Mouse (Mus musculus) erythroblast, adult 5-6 weeks (primary cell): ENCODE results near the gene Mmgt2. TPM values are rescaled to one million over a fixed set of nuclear protein-coding genes. Genes with fewer than 3 reads are reported as not detected.
A peak's percentile ranks its signal among the peaks of the same experiment; 100 is the strongest.
"Not testable (repeated sequence)": the region's sequence is repeated elsewhere in the genome, so short reads cannot be mapped to it uniquely, and the experiment has no call there.

ENCODE experiments used
- ATAC-seq: replicated peaks from 2 replicates; pipeline ENCODE4 v1.8.0; 2016; ENCODE audit warnings: moderate number of reproducible peaks, mild to moderate bottlenecking, moderate TSS enrichment, inconsistent platforms; ENCODE audit not compliant: poor library complexity, low FRiP score, severe bottlenecking
- total RNA-seq, 2 experiments: library from RNA; stranded (forward) in 1 of 2; stranded (reverse) in 1 of 2; fragments of 150-400 nt in 1 of 2; fragments of 200-764, 138-1000 nt in 1 of 2; gene quantifications; 2 replicates each; pipeline versions ENCODE4 v1.2.3 to v1.2.4; 2015 to 2017; ENCODE audit warnings: low replicate concordance in 2 of 2

Gene Mmgt2
- total RNA-seq, 2 experiments from 2014 or later: 1.3 TPM; not detected in 1

DNA sequence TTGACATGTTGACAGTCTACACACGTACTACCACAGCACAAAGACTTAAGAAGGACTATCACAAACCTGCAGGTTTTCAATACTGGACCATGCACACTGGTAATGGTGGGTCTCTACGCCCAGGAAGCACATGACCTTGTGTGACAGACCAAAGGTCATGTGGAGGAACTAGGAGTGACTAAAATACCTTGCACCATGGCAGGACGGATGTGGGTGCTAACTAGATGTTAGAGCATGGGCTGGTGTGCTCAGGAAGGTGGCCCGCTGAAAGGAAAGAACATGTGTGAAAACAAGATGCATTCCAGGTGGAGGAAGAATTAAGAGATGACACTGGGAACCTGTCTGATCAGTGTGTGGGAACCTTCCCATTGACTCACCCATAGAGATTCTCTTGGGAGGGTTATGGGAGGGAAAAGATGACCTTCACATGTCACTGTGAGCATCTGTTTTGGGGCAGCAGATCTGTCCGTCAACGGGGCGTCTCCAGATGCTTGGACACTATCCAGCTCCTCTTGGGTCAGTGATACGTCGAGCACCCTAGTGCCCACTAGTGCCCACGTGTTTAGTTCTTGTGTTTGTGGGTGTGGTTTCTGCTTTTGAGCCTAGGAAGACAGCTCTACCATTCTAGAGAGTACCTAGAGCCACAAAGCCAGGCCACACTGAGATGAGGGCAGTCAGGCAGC lies 4.6 kb upstream of the Mmgt2 start:
- no peak for ATAC-seq

GRCm38 (mm10) chr11:62644602-62645336 lies 3.7 kb upstream of the Mmgt2 start:
- no peak for ATAC-seq

GRCm38 (mm10) chr11:62645337-62645675 lies 3.2 kb upstream of the Mmgt2 start:
- ATAC-seq: no peak

GRCm38 (mm10) chr11:62645732-62646494 lies 2.6 kb upstream of the Mmgt2 start:
- no peak for ATAC-seq

GRCm38 (mm10) chr11:62646495-62646843 lies 2.0 kb upstream of the Mmgt2 start:
- ATAC-seq: no peak

- no peak for ATAC-seq
These were observed 1.4 kb upstream of the Mmgt2 start for GRCm38 (mm10) chr11:62646958-62647515.

DNA sequence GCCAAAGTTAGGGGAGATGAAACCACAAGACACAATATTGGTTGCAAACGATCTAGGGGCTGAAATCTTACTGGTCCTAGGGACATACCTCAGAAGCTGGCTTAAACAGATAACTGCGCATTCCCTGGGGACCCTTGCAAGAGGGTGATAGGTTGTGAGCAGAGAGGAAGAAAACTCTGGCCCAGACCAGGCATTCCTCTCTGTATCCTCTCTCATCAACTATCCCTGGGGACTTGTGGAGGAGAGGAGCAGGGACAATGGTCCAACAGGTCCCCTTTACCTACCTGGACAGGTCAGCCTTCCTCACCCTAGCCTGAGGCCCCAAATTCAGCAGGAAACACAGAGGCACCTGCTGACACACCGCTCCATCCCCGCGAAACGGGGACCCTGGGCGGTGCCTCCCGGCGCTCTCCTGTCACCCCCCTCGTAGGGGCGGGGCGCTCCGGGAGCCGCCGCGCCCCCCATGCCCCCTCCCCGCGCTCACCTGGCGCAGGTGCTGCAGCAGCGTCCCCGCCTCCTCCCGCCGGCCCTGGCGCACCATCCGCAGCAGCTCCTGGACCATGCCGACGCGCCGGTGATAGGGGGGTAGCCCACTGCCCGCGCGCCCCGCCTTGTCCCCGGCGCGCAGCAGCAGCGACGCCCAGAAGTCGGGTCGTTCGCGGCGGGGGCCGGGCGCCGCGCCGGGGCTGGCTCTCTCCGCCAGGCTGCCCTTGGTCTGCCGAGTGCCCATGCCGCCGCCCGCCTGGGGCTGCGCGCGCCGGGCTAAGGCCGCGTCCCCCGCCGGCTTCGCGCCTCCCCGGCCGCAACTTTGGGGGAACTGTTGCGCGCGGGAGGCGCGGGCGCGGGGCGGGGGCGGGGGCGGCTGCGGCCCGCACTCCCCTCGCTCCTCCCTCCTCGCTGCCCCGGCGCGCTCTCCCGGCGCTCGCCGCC lies 538 bp upstream of the Mmgt2 start, which contains the start of gene Lrrc75a:
Gene Lrrc75a (minus strand): TSS at position 863 of the 930 bp plus-strand sequence.
- ATAC-seq: no peak

GRCm38 (mm10) chr11:62649803-62650202 lies 1.3 kb downstream of the Mmgt2 start:
- not testable (repeated sequence) for ATAC-seq

DNA sequence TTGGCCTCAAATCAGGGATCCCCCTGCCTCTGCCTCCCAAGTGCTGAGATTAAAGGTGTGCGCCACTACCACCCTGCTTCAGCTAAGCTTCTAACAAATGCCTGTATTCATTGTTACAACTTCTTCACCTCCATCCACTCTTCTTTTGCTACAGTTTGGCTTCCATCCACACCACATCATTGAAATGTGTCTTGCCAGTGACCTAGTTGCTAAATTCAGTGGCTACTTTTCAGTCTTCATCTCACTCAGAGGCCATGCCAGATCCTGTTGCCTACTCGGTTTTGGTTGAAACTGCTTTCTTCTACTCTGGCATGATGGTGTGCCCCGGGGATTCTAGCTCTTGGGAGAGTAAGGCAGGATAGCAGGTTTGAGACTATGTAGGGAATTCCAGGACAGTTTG lies 3.1 kb downstream of the Mmgt2 start:
- ATAC-seq: no peak

DNA sequence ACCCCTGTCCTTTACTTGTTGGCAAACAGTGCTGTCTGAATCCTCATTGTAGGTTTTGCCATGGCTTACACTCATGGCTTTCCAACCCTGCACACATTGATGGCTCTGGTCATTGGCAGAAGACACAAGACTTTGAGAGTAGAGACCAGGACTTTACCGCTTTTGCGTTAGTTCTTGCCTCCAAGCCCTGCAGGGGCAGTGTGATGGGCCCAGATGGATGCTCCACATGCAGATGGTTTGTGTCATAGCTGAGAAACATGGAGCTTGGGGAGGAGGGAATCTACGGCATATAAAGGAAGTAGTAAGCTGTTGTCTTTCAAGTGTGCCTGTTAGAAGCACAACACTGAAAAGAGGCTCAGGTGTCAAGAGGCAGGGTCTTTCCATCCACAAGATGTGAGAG lies 3.6 kb downstream of the Mmgt2 start:
- no peak for ATAC-seq

GRCm38 (mm10) chr11:62660885-62661284 lies 12.4 kb downstream of the Mmgt2 start:
- ATAC-seq: no peak

DNA sequence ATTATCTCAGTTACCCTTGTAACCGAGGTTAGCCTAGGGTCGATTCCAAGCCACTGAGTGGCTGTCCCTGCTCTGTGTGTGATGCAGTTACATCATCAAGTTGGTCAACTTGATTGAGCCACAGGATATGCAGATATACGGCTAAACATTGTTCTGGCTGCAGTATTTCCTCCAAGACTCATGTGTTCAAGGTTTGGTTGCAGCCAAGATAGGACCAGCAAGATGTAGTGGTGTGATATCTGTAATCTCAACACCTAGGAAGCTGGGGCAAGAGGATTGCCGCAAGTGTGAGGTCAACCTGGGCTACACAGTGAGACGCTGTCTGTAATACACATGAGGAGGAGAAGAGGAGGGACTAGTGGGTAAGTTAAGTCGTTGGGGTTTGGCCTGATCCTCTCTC lies 15.8 kb downstream of the Mmgt2 start:
- no peak for ATAC-seq

DNA sequence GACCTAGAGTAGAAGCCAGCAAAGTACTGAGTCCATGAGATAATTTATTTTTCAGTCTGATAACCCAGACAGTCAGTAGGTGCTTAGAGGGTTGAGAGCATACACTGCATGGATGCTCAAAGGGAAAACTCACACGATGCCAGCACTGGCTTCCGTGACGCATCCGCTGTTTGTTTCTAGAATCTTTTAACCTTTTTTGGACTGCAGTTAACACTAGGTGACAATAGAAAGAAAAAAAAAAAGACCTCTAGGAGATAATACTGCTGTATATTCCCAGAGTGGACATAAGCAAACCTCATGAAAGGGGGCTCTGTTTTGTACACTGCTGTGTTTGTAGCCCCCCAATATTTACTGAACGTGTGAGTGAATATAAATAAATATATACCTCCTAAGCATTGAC lies 20.5 kb downstream of the Mmgt2 start:
- ATAC-seq: no peak

DNA sequence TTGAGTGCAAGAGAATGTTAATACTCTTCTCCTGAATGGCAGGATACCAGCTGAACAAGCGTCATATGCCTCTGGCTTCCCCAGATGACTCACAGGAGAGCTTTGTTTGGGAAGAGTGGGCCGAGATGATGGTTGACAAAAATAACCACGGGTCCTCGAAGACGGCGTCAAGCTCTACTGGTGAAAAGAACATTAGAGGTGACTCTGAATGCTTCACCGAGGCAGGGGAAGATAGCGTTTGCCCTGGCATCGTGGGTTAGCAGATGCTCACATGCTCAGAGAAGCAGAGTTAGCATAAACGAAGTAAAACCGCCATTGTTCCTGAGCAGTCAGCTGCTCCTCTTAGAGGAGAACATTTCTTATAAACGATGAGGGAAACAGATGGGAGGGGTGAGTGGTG lies 21.0 kb downstream of the Mmgt2 start:
- ATAC-seq: no peak

DNA sequence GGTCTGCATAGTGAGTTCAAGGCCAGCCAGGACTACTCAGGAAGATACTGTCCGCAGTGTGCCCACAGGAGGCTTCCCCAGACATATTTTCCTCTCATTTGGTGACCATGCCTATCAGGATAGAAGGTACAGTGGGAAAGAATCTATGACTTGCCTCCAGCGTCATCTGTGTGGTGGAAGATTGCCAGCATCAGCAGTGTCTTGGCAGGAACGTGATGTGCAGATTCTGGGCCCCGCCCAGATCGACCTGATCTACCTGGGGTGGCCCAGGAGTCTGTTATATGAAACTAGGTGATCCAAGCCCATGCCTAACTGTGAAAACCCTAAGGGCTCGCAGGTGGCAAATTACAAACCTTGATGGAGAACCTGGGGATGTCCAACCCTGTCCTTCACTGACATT lies 21.5 kb downstream of the Mmgt2 start:
- ATAC-seq: no peak

GRCm38 (mm10) chr11:62675480-62676289 lies 27.2 kb downstream of the Mmgt2 start:
- 0 out of 2 replicates have a peak, but pooled peaks have one; percentile 54 for ATAC-seq

DNA sequence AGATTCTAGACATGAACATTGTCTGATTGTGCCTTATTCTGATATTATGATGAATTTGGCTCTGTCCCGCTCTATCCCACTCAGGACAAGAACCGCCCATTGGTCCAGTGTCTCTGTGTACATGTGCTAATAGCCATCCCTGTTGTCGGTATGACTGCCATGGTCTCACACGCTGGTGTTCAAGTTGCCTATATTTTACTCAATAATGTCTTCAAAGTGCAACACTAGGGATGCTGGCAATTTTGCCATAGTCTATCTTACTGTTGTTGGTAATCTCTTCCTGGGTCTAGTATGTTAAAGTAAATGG lies 27.8 kb downstream of the Mmgt2 start:
- ATAC-seq: no peak

DNA sequence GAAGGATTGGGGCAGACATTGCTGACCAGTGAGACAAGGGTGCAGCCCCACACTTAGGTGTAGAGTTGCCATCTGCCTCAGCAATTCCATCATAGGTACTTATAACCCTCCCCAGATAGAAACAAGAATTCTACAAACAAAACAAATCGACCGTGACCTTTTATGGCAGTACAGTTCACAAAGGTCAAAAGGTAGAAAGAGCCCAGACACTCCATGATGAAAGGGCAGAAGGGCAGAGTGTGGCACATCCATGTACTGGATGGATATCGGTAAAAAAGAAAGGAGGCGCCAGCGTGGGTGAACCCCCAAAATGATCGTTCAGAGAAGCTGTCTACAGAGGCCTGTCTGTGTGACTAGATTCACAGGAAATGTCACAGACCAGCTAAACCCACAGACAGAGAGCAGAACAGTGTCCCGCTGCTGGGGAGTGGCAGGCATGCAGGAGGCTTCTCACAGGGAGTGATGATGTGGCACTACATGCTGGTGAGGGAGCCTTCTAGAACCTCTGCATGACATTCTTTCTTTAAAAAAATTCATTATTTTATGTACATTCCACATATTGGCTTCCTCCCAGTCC lies 30.4 kb downstream of the Mmgt2 start:
- no peak for ATAC-seq

- ATAC-seq: no peak
These were observed 31.5 kb downstream of the Mmgt2 start for GRCm38 (mm10) chr11:62679954-62680353.
